Mouse (Mus musculus) kidney, postnatal 0 days (tissue): ENCODE measurements around the gene Rora. TPM values are rescaled to one million over a fixed set of nuclear protein-coding genes. Genes with fewer than 3 reads are reported as not detected.

ENCODE experiments used
- ATAC-seq: fragments of 200-750 bp; cut with Nextera tagmentation; replicated peaks from 2 replicates; pipeline ENCODE4 v1.8.0; 2017; ENCODE audit warnings: low read depth, moderate number of reproducible peaks, moderate TSS enrichment, moderate library complexity; ENCODE audit not compliant: low FRiP score
- DNase-seq: peaks from one replicate; pipeline ENCODE4 v3.0.0-alpha.2; 2016; ENCODE audit warnings: low spot score
- H3K27ac ChIP-seq: fragments of 300-500 bp; sonication (generic); 2 replicates; pipeline ENCODE4 v1.5.1; 2014; ENCODE audit warnings: mild to moderate bottlenecking
- H3K27me3 ChIP-seq: fragments of 300-500 bp; sonication (generic); 2 replicates; pipeline ENCODE4 v1.6.1; 2014; ENCODE audit warnings: low read length, mixed read lengths; ENCODE audit not compliant: insufficient read depth
- H3K36me3 ChIP-seq: fragments of 300-500 bp; sonication (generic); 2 replicates; pipeline ENCODE4 v1.6.1; 2014; ENCODE audit warnings: low read length, mixed read lengths; ENCODE audit not compliant: insufficient read depth
- H3K4me1 ChIP-seq: fragments of 300-500 bp; sonication (generic); replicated peaks from 2 replicates; pipeline ENCODE4 v1.6.1; 2014; ENCODE audit warnings: antibody characterized with exemption, low read length, mixed read lengths; ENCODE audit not compliant: insufficient read depth
- H3K4me2 ChIP-seq: fragments of 300-500 bp; sonication (generic); 2 replicates; pipeline ENCODE4 v1.6.1; 2014; ENCODE audit warnings: mild to moderate bottlenecking, low read length, moderate library complexity, mixed read lengths
- H3K4me3 ChIP-seq: fragments of 300-500 bp; sonication (generic); replicated peaks from 2 replicates; pipeline ENCODE4 v1.5.1; 2014; ENCODE audit warnings: low read depth, low read length
- H3K9ac ChIP-seq: fragments of 300-500 bp; sonication (generic); 2 replicates; pipeline ENCODE4 v1.6.1; 2014; ENCODE audit warnings: low read depth, low read length
- H3K9me3 ChIP-seq: fragments of 300-500 bp; sonication (generic); replicated peaks from 2 replicates; pipeline ENCODE4 v1.6.1; 2016; ENCODE audit warnings: low read length, inconsistent platforms, mixed read lengths
- CTCF ChIP-seq: IDR thresholded peaks from 2 replicates; pipeline ENCODE4 v1.5.1; 2016; ENCODE audit warnings: antibody characterized with exemption, low read depth, mild to moderate bottlenecking, moderate library complexity
- WGBS: fragments of 180-500 bp; shearing (Covaris S2); extraction: QIAGEN DNeasy Blood & Tissue Kit; methylation state at CpG from one replicate; pipeline ENCODE4 v1.1.7; 2014; 5-methylcytosine and 5-hydroxymethylcytosine counted together
- polyA plus RNA-seq: library from polyadenylated mRNA; unstranded; fragments of >200 nt; fragmentation: Nextera tagmentation; extraction: Ambion mirVana; gene quantifications from 2 replicates; pipeline ENCODE4 v1.2.1, GENCODE M21; 2015

Gene Rora
- polyA plus RNA-seq, 1 experiment from 2014 or later = 9.8 TPM

DNA sequence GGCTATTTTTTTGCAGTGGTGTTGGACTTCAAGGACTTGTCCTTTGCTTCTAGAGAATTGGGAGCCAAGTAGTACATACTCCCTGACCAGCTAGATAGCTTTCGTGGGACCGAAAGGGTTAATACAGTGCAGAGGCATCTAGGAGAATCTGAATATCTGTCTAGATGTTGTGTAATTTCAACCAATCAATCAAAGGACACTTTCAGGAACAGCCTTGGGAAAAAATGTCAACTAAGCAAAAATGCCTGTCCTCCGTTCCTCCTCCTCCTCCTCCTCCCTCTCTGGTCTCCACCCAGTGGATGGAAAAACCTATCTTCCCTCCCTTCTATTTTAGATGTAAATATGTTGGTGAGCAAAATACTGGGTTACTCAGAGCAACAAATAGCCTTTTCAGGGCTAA, 304.2 kb downstream of the Rora start:
- H3K27me3 ChIP-seq = no peaks in the 10 kb centered on the region
- ATAC-seq (no peak), DNase-seq (no peak)
- no peak overlapping the region for H3K9ac ChIP-seq
- no peaks in the 10 kb centered on the region for H3K4me1 ChIP-seq
- H3K9me3 ChIP-seq = no peaks in the 10 kb centered on the region
- no peaks in the 10 kb centered on the region for H3K36me3 ChIP-seq
- no peak overlapping the region for H3K4me3 ChIP-seq
- H3K4me2 ChIP-seq = no peak overlapping the region
- WGBS = 93% methylated on average over 3 of the region's 3 CpGs
- H3K27ac ChIP-seq = no peak overlapping the region
- TF ChIP-seq CTCF = no peak

- H3K4me2 ChIP-seq = no peak overlapping the region
- no peak overlapping the region for H3K4me3 ChIP-seq
- H3K9ac ChIP-seq = no peak overlapping the region
- H3K4me1 ChIP-seq = no peaks in the 10 kb centered on the region
- H3K27ac ChIP-seq = no peak overlapping the region
- ATAC-seq = no peak
- no peaks in the 10 kb centered on the region for H3K36me3 ChIP-seq
- no peaks in the 10 kb centered on the region for H3K27me3 ChIP-seq
- no peaks in the 10 kb centered on the region for H3K9me3 ChIP-seq
- DNase-seq = no peak
- WGBS = 63% methylated on average over 5 of the region's 5 CpGs
- TF ChIP-seq CTCF = no peak
Observed at GRCm38 (mm10) chr9:68958919-68959318, 305.3 kb downstream of the Rora start.

DNA sequence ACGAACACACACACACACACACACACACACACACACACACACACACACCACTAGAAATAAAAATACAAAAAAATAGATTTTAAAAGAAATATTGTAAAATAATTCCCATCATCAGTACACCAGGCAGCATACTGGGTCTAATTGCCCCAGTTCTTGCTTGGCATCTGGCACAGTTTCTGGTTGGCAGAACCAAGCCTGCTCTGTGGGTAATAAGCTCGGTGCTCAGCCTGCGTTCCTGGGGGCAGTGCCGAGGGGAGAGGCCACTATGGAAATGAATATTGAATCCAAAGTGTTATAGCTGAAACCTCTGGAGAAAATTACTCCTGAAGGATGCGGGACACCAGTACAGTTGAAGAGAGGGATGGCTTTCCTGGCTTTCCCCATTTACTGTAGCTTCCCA, 310.3 kb downstream of the Rora start:
- no peak for ATAC-seq
- 89% methylated on average over 5 of the region's 5 CpGs for WGBS
- no peak overlapping the region for H3K4me2 ChIP-seq

DNA sequence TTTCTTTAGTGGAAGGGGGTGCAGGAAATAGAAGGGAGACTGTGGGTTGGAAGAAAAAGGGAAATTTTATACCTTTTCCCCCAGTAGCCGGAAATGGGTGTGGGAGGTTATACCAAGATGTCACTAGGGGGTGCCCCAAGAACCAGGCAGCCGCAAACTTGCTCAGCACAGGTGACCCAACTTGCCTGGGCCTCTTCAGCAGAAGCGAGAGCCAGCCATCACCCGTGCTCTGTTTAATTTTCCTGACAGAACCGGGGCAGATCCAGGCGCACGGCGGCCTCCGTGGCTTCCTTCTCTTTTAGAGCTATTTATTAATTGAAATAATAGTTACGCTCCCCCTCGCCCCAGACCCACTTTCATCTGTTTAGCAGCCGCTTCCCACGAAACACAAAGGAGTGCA, 313.0 kb downstream of the Rora start:
- Histone ChIP-seq H3K27me3 (no peaks in the 10 kb centered on the region), H3K4me3 (no peak overlapping the region), H3K9ac (no peak overlapping the region), H3K27ac (no peak overlapping the region), H3K36me3 (no peaks in the 10 kb centered on the region), H3K4me1 (no peaks in the 10 kb centered on the region), H3K4me2 (no peak overlapping the region), H3K9me3 (no peaks in the 10 kb centered on the region)
- DNase-seq (no peak), ATAC-seq (no peak)
- 61% methylated on average over 13 of the region's 13 CpGs for WGBS
- peak; percentile 49 for TF ChIP-seq CTCF

More for the DNA sequence above, 310.3 kb downstream of the Rora start:
- Histone ChIP-seq H3K9me3 (no peaks in the 10 kb centered on the region), H3K9ac (no peak overlapping the region), H3K4me1 (no peaks in the 10 kb centered on the region), H3K36me3 (no peaks in the 10 kb centered on the region), H3K4me3 (no peak overlapping the region), H3K27me3 (no peaks in the 10 kb centered on the region), H3K27ac (no peak overlapping the region)
- no peak for TF ChIP-seq CTCF
- DNase-seq = no peak

GRCm38 (mm10) chr9:68970074-68970473, 316.5 kb downstream of the Rora start:
- no peaks in the 10 kb centered on the region for H3K4me1 ChIP-seq
- no peak overlapping the region for H3K4me3 ChIP-seq
- no peak overlapping the region for H3K4me2 ChIP-seq
- 86% methylated on average over 6 of the region's 6 CpGs for WGBS
- DNase-seq (no peak), ATAC-seq (no peak)
- H3K27ac ChIP-seq = no peak overlapping the region
- no peak for TF ChIP-seq CTCF
- H3K9ac ChIP-seq = no peak overlapping the region
- H3K27me3 ChIP-seq = no peaks in the 10 kb centered on the region
- H3K36me3 ChIP-seq = no peaks in the 10 kb centered on the region
- H3K9me3 ChIP-seq = no peaks in the 10 kb centered on the region

GRCm38 (mm10) chr9:68972277-68972676, 318.7 kb downstream of the Rora start:
- WGBS = 81% methylated on average over 7 of the region's 7 CpGs
- no peak for TF ChIP-seq CTCF
- no peaks in the 10 kb centered on the region for H3K27me3 ChIP-seq
- H3K4me2 ChIP-seq = no peak overlapping the region
- no peak overlapping the region for H3K4me3 ChIP-seq
- no peaks in the 10 kb centered on the region for H3K36me3 ChIP-seq
- DNase-seq (no peak), ATAC-seq (no peak)
- no peak overlapping the region for H3K27ac ChIP-seq
- no peak overlapping the region for H3K9ac ChIP-seq
- no peaks in the 10 kb centered on the region for H3K4me1 ChIP-seq
- no peaks in the 10 kb centered on the region for H3K9me3 ChIP-seq

- Histone ChIP-seq H3K4me3 (no peak overlapping the region), H3K27ac (no peak overlapping the region), H3K4me1 (no peaks in the 10 kb centered on the region), H3K4me2 (no peak overlapping the region), H3K9ac (no peak overlapping the region), H3K36me3 (no peaks in the 10 kb centered on the region), H3K9me3 (no peaks in the 10 kb centered on the region), H3K27me3 (no peaks in the 10 kb centered on the region)
- no peak for TF ChIP-seq CTCF
- DNase-seq (no peak), ATAC-seq (no peak)
- 85% methylated on average over 2 of the region's 2 CpGs for WGBS
Observed at GRCm38 (mm10) chr9:68974517-68974916, 320.9 kb downstream of the Rora start.
